Mouse (Mus musculus) embryonic facial prominence, embryonic 13.5 days (tissue): ENCODE measurements around the gene Olfr1360. TPM values are rescaled to one million over a fixed set of nuclear protein-coding genes. Genes with fewer than 3 reads are reported as not detected.

ENCODE experiments used
- microRNA-seq: library from miRNA; unstranded; fragments of <30 nt; microRNA quantifications from one replicate; pipeline ENCODE4, GENCODE M21; 2016
- polyA plus RNA-seq: library from polyadenylated mRNA; unstranded; fragments of >200 nt; fragmentation: Nextera tagmentation; extraction: Ambion mirVana; gene quantifications from 2 replicates; pipeline ENCODE4 v1.2.1, GENCODE M21; 2015

The Olfr1360 gene
- polyA plus RNA-seq, 1 experiment from 2014 or later: not detected

Small RNA genes within 50 kb of the gene (microRNA-seq; reads per million reads assigned to microRNA genes)
- gene Gm44357 (not detected), gene Gm44367 (not detected)

Other genes starting within 250 kb of the Olfr1360 start
- gene Pgbd1, start 236.3 kb downstream of the Olfr1360 start, polyA plus RNA-seq: 3.2 and 4.6 TPM in 2 replicates
- 36.7 and 40.2 TPM in 2 replicates for gene Zscan26, start 223.7 kb downstream of the Olfr1360 start, polyA plus RNA-seq
- gene Nkapl, start 208.9 kb downstream of the Olfr1360 start, polyA plus RNA-seq: 2.8 and 3.5 TPM in 2 replicates
- gene Zkscan4, start 198.5 kb downstream of the Olfr1360 start, polyA plus RNA-seq: 4.6 and 5.0 TPM in 2 replicates
- gene Gm10065, start 198.0 kb downstream of the Olfr1360 start, polyA plus RNA-seq: not detected in 2 replicates
- gene AK157302, start 182.2 kb downstream of the Olfr1360 start, polyA plus RNA-seq: 0.53 and 1.0 TPM in 2 replicates
- gene Gm11273, start 176.0 kb downstream of the Olfr1360 start, polyA plus RNA-seq: 5.3 and 15.9 TPM in 2 replicates
- 5.2 and 7.5 TPM in 2 replicates for gene Zkscan8, start 146.3 kb downstream of the Olfr1360 start, polyA plus RNA-seq
- 0.17 and 0.36 TPM in 2 replicates for gene Olfr1366, start 134.6 kb downstream of the Olfr1360 start, polyA plus RNA-seq
- 0.08 TPM in 1 of 2 replicates, not detected in the other for gene Olfr1535, start 117.5 kb downstream of the Olfr1360 start, polyA plus RNA-seq
- not detected in 2 replicates for gene Olfr1364, start 95.6 kb downstream of the Olfr1360 start, polyA plus RNA-seq
- gene Olfr1362, start 63.4 kb downstream of the Olfr1360 start, polyA plus RNA-seq: not detected in 2 replicates
- gene Olfr11, start 34.9 kb downstream of the Olfr1360 start, polyA plus RNA-seq: 0.28 TPM in 1 of 2 replicates, not detected in the other
- 0.10 TPM in 1 of 2 replicates, not detected in the other for gene Olfr1361, start 14.0 kb downstream of the Olfr1360 start, polyA plus RNA-seq
- gene Olfr1359, start 20.7 kb upstream of the Olfr1360 start, polyA plus RNA-seq: not detected in 2 replicates
- gene Hist1h2bl, start 38.7 kb upstream of the Olfr1360 start, polyA plus RNA-seq: 2.1 and 5.2 TPM in 2 replicates
- 48.1 and 52.2 TPM in 2 replicates for gene Hist1h2ai, start 39.0 kb upstream of the Olfr1360 start, polyA plus RNA-seq
- 10.0 and 21.3 TPM in 2 replicates for gene Hist1h3h, start 40.3 kb upstream of the Olfr1360 start, polyA plus RNA-seq
- gene Hist1h2bm, start 44.6 kb upstream of the Olfr1360 start, polyA plus RNA-seq: 4.2 and 7.3 TPM in 2 replicates
- 1.0 and 2.2 TPM in 2 replicates for gene Hist1h4j, start 57.7 kb upstream of the Olfr1360 start, polyA plus RNA-seq
- 3.0 and 6.7 TPM in 2 replicates for gene Hist1h4k, start 73.1 kb upstream of the Olfr1360 start, polyA plus RNA-seq
- gene Hist1h2ak, start 76.4 kb upstream of the Olfr1360 start, polyA plus RNA-seq: 33.2 and 47.8 TPM in 2 replicates
- gene Hist1h2bn, start 76.7 kb upstream of the Olfr1360 start, polyA plus RNA-seq: 6.2 and 6.6 TPM in 2 replicates
- 30.2 and 32.9 TPM in 2 replicates for gene Hist1h1b, start 103.2 kb upstream of the Olfr1360 start, polyA plus RNA-seq
- 128 and 155 TPM in 2 replicates for gene Hist1h3i, start 106.0 kb upstream of the Olfr1360 start, polyA plus RNA-seq
- 10.9 and 15.4 TPM in 2 replicates for gene Hist1h2an, start 109.8 kb upstream of the Olfr1360 start, polyA plus RNA-seq
- gene Hist1h2bp, start 110.1 kb upstream of the Olfr1360 start, polyA plus RNA-seq: 0.72 and 1.7 TPM in 2 replicates
- 21.6 and 33.1 TPM in 2 replicates for gene Hist1h2bq, start 132.8 kb upstream of the Olfr1360 start, polyA plus RNA-seq
- not detected in 2 replicates for gene Hist1h2ao, start 133.1 kb upstream of the Olfr1360 start, polyA plus RNA-seq
- gene Hist1h4m, start 134.3 kb upstream of the Olfr1360 start, polyA plus RNA-seq: not detected in 2 replicates
- 14.7 and 15.3 TPM in 2 replicates for gene Hist1h4n, start 154.8 kb upstream of the Olfr1360 start, polyA plus RNA-seq
- 3,982 and 4,261 TPM in 2 replicates for gene Hist1h2ap, start 156.1 kb upstream of the Olfr1360 start, polyA plus RNA-seq
- 23.0 and 34.3 TPM in 2 replicates for gene Hist1h2br, start 156.3 kb upstream of the Olfr1360 start, polyA plus RNA-seq